Mouse (Mus musculus) liver, embryonic 12.5 days (tissue): ENCODE measurements around the gene Plekha7. TPM values are rescaled to one million over a fixed set of nuclear protein-coding genes. Genes with fewer than 3 reads are reported as not detected.

Experiments used
- ATAC-seq: fragments of 200-750 bp; cut with Nextera tagmentation; 2 replicates; pipeline ENCODE4 v1.8.0; 2017; ENCODE audit warnings: moderate number of reproducible peaks, mild to moderate bottlenecking, moderate library complexity
- H3K27ac ChIP-seq: fragments of 300-500 bp; sonication (generic); 2 replicates; pipeline ENCODE4 v1.5.1; 2016; ENCODE audit warnings: mild to moderate bottlenecking
- H3K27me3 ChIP-seq: fragments of 300-500 bp; sonication (generic); replicated peaks from 2 replicates; pipeline ENCODE4 v1.6.1; 2016; ENCODE audit warnings: mild to moderate bottlenecking, moderate library complexity
- H3K36me3 ChIP-seq: fragments of 300-500 bp; sonication (generic); 2 replicates; pipeline ENCODE4 v1.6.1; 2016; ENCODE audit warnings: mild to moderate bottlenecking, moderate library complexity
- H3K4me1 ChIP-seq: fragments of 300-500 bp; sonication (generic); 2 replicates; pipeline ENCODE4 v1.6.1; 2016
- H3K4me2 ChIP-seq: fragments of 300-500 bp; sonication (generic); 2 replicates; pipeline ENCODE4 v1.6.1; 2016; ENCODE audit warnings: mild to moderate bottlenecking, moderate library complexity
- H3K4me3 ChIP-seq: fragments of 300-500 bp; sonication (generic); 2 replicates; pipeline ENCODE4 v1.5.1; 2016; ENCODE audit warnings: mild to moderate bottlenecking, moderate library complexity
- H3K9ac ChIP-seq: fragments of 300-500 bp; sonication (generic); 2 replicates; pipeline ENCODE4 v1.6.1; 2016; ENCODE audit warnings: mild to moderate bottlenecking, moderate library complexity
- H3K9me3 ChIP-seq: fragments of 300-500 bp; sonication (generic); replicated peaks from 2 replicates; pipeline ENCODE4 v1.6.1; 2016; ENCODE audit warnings: mild to moderate bottlenecking, moderate library complexity
- WGBS: fragments of 180-500 bp; shearing (Covaris S2); methylation state at CpG from one replicate; pipeline ENCODE4 v1.1.7; 2016; ENCODE audit not compliant: insufficient replicate concordance; 5-methylcytosine and 5-hydroxymethylcytosine counted together
- polyA plus RNA-seq: library from polyadenylated mRNA; unstranded; fragments of >200 nt; fragmentation: Nextera tagmentation; extraction: Ambion mirVana; gene quantifications from 2 replicates; pipeline ENCODE4 v1.2.1, GENCODE M21; 2016

The Plekha7 gene
- polyA plus RNA-seq, 1 experiment from 2014 or later, result 3.6 TPM

GRCm38 (mm10) chr7:116208880-116209279 is 99.3 kb downstream of the Plekha7 start:
- no peaks in the 10 kb centered on the region for H3K36me3 ChIP-seq
- WGBS, result 58% methylated on average over 8 of the region's 8 CpGs
- H3K27ac ChIP-seq, result no peak overlapping the region
- peaks cover 6% of the 10 kb centered on the region; the same call in 1 of the 2 replicates for H3K27me3 ChIP-seq
- H3K9ac ChIP-seq, result no peak overlapping the region
- no peaks in the 10 kb centered on the region for H3K9me3 ChIP-seq
- H3K4me2 ChIP-seq, result no peak overlapping the region
- ATAC-seq, result no peak
- H3K4me3 ChIP-seq, result no peak overlapping the region
- H3K4me1 ChIP-seq, result peaks cover 12% of the 10 kb centered on the region

GRCm38 (mm10) chr7:116206806-116207571 is 101.2 kb downstream of the Plekha7 start:
- peaks cover 11% of the 10 kb centered on the region for H3K4me1 ChIP-seq
- H3K4me3 ChIP-seq, result no peak overlapping the region
- ATAC-seq, result no peak
- 32% methylated on average over 7 of the region's 7 CpGs for WGBS
- no peaks in the 10 kb centered on the region for H3K36me3 ChIP-seq
- no peaks in the 10 kb centered on the region for H3K9me3 ChIP-seq
- H3K9ac ChIP-seq, result no peak overlapping the region
- H3K27me3 ChIP-seq, result peaks cover 6% of the 10 kb centered on the region; the same call in 1 of the 2 replicates
- no peak overlapping the region for H3K27ac ChIP-seq
- H3K4me2 ChIP-seq, result no peak overlapping the region

DNA sequence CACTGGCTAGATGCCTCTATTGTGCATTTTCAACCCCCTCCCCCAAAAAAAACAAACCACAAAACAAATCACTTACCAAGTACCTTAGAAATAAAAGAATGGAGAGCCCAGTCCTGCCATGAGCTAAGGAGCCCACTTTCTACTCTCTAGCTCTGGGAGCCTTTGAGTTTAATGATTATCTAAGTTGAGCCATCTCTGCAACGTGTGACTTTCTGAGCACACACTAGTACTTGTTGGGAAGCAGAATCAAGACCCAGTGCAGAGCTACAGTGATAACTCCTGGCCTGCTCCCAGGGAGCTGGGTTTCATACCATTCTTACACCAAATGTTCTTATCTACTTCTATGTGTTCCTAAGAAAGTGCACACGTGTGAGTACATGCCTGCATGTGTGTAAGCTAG is 102.7 kb downstream of the Plekha7 start:
- H3K4me3 ChIP-seq, result no peak overlapping the region
- H3K4me2 ChIP-seq, result no peak overlapping the region
- WGBS, result 47% methylated on average over 2 of the region's 2 CpGs
- no peak overlapping the region for H3K27ac ChIP-seq
- H3K4me1 ChIP-seq, result 0 out of 2 replicates have a peak, but pooled peaks cover 6% of the 10 kb centered on the region
- no peak overlapping the region for H3K9ac ChIP-seq
- no peaks in the 10 kb centered on the region for H3K36me3 ChIP-seq
- no peak for ATAC-seq
- H3K9me3 ChIP-seq, result no peaks in the 10 kb centered on the region
- H3K27me3 ChIP-seq, result peaks cover 6% of the 10 kb centered on the region; the same call in 1 of the 2 replicates

DNA sequence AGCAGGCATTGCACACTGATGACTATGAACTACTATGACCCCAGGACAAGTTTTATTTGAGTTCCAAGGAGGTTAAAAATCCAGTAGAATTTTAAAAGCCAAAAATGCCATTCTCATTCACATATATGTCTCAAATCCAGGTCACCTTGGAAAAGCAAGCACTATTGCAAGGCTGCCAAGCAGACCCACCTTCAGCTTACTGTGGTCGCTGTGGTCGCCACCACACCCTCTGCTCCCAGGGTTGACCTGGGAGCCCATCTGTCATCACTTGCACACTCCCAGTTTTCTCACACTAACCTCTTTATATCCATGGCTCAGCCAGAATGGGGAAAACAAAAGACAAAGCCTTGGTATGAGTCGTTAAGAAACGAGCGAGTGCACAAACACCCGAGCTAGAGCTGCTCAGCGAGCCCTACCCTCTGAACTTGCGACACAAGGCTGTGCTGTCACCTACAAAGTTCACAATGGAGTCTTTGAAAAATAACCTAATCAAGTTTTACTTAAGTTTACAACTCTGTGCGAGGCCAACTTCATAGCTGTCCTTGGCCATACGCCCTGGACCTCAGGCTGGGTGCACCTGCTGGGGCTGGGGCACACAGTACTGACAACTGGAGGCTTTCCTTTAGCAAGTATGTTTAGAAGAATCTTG is 106.0 kb downstream of the Plekha7 start:
- no peaks in the 10 kb centered on the region for H3K36me3 ChIP-seq
- H3K9ac ChIP-seq, result no peak overlapping the region
- H3K9me3 ChIP-seq, result no peaks in the 10 kb centered on the region
- H3K4me3 ChIP-seq, result no peak overlapping the region
- WGBS, result 76% methylated on average over 10 of the region's 10 CpGs
- no peaks in the 10 kb centered on the region for H3K27me3 ChIP-seq
- peaks cover 7% of the 10 kb centered on the region; the same call in 1 of the 2 replicates for H3K4me1 ChIP-seq
- H3K27ac ChIP-seq, result no peak overlapping the region
- ATAC-seq, result no peak
- H3K4me2 ChIP-seq, result no peak overlapping the region

DNA sequence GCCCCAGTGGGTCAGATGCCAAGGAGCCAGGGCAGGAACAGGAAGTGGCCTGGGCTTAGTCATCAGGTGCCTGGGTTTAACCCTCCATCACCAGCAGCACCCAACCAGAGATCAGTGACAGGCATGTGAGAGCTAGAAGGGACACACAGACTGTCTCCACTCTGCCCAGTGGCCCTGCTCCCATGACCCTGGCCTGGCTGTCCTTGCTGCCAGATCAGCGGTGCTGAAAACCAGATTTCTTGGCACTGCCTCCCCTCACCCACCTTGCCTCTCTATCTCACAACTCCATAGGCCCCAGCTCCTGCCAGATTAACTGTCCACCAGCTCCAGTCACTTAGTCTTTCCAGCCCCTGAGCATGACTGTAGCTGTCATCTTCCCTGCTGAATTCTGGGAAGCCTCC is 107.2 kb downstream of the Plekha7 start:
- no peak overlapping the region for H3K4me2 ChIP-seq
- H3K27ac ChIP-seq, result no peak overlapping the region
- 56% methylated on average over 1 of the region's 1 CpGs for WGBS
- ATAC-seq, result no peak
- H3K4me1 ChIP-seq, result peaks cover 4% of the 10 kb centered on the region; the same call in 1 of the 2 replicates
- no peaks in the 10 kb centered on the region for H3K9me3 ChIP-seq
- H3K9ac ChIP-seq, result no peak overlapping the region
- no peaks in the 10 kb centered on the region for H3K27me3 ChIP-seq
- no peak overlapping the region for H3K4me3 ChIP-seq
- no peaks in the 10 kb centered on the region for H3K36me3 ChIP-seq

GRCm38 (mm10) chr7:116200544-116200943 is 107.6 kb downstream of the Plekha7 start:
- Histone ChIP-seq H3K4me1 (peaks cover 4% of the 10 kb centered on the region; the same call in 1 of the 2 replicates), H3K27ac (no peak overlapping the region), H3K4me3 (no peak overlapping the region), H3K4me2 (no peak overlapping the region), H3K36me3 (no peaks in the 10 kb centered on the region), H3K27me3 (no peaks in the 10 kb centered on the region), H3K9ac (no peak overlapping the region), H3K9me3 (no peaks in the 10 kb centered on the region)
- no peak for ATAC-seq
- 53% methylated on average over 2 of the region's 2 CpGs for WGBS

DNA sequence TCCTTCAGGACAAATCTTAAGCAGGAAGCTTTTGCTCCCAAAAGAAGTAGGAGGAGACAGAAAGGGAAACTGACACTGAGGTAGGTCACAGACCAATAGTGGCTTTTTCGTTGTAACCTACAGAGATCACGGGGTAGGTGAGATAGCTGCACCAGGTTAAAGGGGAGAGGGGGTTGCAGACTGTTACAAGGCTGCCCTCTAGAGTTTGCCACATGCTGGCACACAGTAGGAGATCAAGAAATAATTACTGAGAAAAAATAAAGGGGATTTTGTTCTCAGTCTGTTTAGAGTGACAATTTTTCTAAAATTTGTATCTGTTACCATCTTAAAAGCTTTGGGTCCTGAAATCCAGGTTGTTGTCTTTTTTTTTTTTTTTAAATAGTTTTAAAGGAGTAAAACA is 109.3 kb downstream of the Plekha7 start:
- no peaks in the 10 kb centered on the region for H3K36me3 ChIP-seq
- no peak overlapping the region for H3K9ac ChIP-seq
- WGBS, result 13% methylated on average over 2 of the region's 2 CpGs
- H3K4me1 ChIP-seq, result peaks cover 4% of the 10 kb centered on the region; the same call in 1 of the 2 replicates
- H3K9me3 ChIP-seq, result no peaks in the 10 kb centered on the region
- no peak for ATAC-seq
- no peak overlapping the region for H3K4me3 ChIP-seq
- H3K27ac ChIP-seq, result no peak overlapping the region
- H3K27me3 ChIP-seq, result no peaks in the 10 kb centered on the region
- H3K4me2 ChIP-seq, result no peak overlapping the region

GRCm38 (mm10) chr7:116198407-116198806 is 109.8 kb downstream of the Plekha7 start:
- Histone ChIP-seq H3K9ac (no peak overlapping the region), H3K9me3 (no peaks in the 10 kb centered on the region), H3K4me1 (peaks cover 4% of the 10 kb centered on the region; the same call in 1 of the 2 replicates), H3K27ac (no peak overlapping the region), H3K27me3 (no peaks in the 10 kb centered on the region), H3K36me3 (no peaks in the 10 kb centered on the region), H3K4me3 (no peak overlapping the region), H3K4me2 (no peak overlapping the region)
- 16% methylated on average over 7 of the region's 7 CpGs for WGBS
- no peak for ATAC-seq

- ATAC-seq, result no peak
- H3K4me2 ChIP-seq, result no peak overlapping the region
- no peak overlapping the region for H3K27ac ChIP-seq
- H3K36me3 ChIP-seq, result no peaks in the 10 kb centered on the region
- no peaks in the 10 kb centered on the region for H3K9me3 ChIP-seq
- H3K9ac ChIP-seq, result no peak overlapping the region
- no peaks in the 10 kb centered on the region for H3K27me3 ChIP-seq
- H3K4me1 ChIP-seq, result peaks cover 4% of the 10 kb centered on the region; the same call in 1 of the 2 replicates
- WGBS, result 58% methylated on average over 8 of the region's 8 CpGs
- H3K4me3 ChIP-seq, result no peak overlapping the region
These were observed 111.0 kb downstream of the Plekha7 start for GRCm38 (mm10) chr7:116196974-116197679.

DNA sequence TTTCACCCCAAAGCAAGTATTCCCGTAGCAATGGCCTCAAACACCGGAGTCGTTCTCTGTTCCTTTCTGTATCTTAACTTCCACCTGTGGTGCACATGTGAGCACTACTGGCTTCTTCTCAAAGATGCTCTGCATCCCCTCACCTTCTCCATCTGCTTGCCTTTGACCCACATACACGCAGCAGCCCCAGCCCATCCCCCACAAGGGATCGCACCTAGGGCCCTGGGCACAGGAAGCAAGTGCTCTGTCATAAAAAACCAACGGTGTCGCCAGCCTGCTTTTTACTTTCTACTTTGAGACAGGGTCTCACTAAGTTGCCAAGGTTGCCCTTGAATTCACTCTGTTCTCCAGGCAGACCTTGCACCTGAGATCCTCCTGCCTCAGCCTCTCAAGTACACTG is 113.2 kb downstream of the Plekha7 start:
- H3K27ac ChIP-seq, result no peak overlapping the region
- no peak for ATAC-seq
- peaks cover 4% of the 10 kb centered on the region; the same call in 1 of the 2 replicates for H3K4me1 ChIP-seq
- no peaks in the 10 kb centered on the region for H3K9me3 ChIP-seq
- WGBS, result 62% methylated on average over 7 of the region's 7 CpGs
- H3K9ac ChIP-seq, result no peak overlapping the region
- no peaks in the 10 kb centered on the region for H3K36me3 ChIP-seq
- H3K4me2 ChIP-seq, result no peak overlapping the region
- no peaks in the 10 kb centered on the region for H3K27me3 ChIP-seq
- no peak overlapping the region for H3K4me3 ChIP-seq

DNA sequence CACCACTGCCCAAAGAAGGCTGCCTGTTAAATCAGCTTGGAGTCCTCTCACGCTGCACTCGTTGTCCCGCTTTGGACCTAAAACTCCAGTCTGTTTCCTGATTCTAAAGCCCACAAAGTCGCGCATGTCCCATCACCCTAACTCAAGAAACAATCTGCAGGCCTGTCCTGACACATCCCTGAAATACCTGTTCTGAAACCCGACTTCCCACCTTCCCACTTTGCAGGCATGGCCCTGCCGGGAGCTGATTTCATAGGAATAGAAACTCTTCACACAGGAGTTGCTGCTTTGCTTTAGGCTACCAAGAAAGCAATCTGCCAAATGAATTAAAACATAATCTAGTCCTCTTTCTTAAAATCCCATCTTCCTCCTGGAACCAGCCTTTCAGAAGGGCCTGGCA is 115.2 kb downstream of the Plekha7 start:
- H3K27me3 ChIP-seq, result no peaks in the 10 kb centered on the region
- H3K36me3 ChIP-seq, result no peaks in the 10 kb centered on the region; the same call in 1 of the 2 replicates
- no peak for ATAC-seq
- no peak overlapping the region for H3K27ac ChIP-seq
- H3K9me3 ChIP-seq, result no peaks in the 10 kb centered on the region
- no peak overlapping the region for H3K9ac ChIP-seq
- 0 out of 2 replicates have a peak, but pooled peaks cover 3% of the 10 kb centered on the region for H3K4me1 ChIP-seq
- H3K4me2 ChIP-seq, result no peak overlapping the region
- 73% methylated on average over 7 of the region's 7 CpGs for WGBS
- H3K4me3 ChIP-seq, result no peak overlapping the region
